Mouse (Mus musculus): ENCODE measurements at regions not wholly inside any gene's neighbourhood (a gene's known extent, or its start where the extent isn't known, plus 50 kb on each side); places are given as distances from the start of the nearest gene placed in this dataset.

GRCm38 (mm10) chr9:122629171-122629904, 117.8 kb upstream of the Topaz1 start:
- peak; percentile 27 for DNase-seq (ENCODE audit: low read depth)

GRCm38 (mm10) chr9:122631793-122632192, 115.4 kb upstream of the Topaz1 start:
- no peak for DNase-seq (ENCODE audit: low read depth)

- DNase-seq (ENCODE audit: low read depth) = no peak
These were observed 113.7 kb upstream of the Topaz1 start for GRCm38 (mm10) chr9:122633484-122633883.

GRCm38 (mm10) chr9:122635138-122635964, 111.8 kb upstream of the Topaz1 start:
- DNase-seq (ENCODE audit: low read depth) = peak; percentile 2

- no peak for DNase-seq (ENCODE audit: low read depth)
These were observed 109.6 kb upstream of the Topaz1 start for GRCm38 (mm10) chr9:122637591-122637990.

GRCm38 (mm10) chr9:122639239-122639638, 107.9 kb upstream of the Topaz1 start:
- DNase-seq (ENCODE audit: low read depth) = no peak

GRCm38 (mm10) chr9:122642913-122643312, 104.2 kb upstream of the Topaz1 start:
- DNase-seq (ENCODE audit: low read depth) = no peak

GRCm38 (mm10) chr9:122645569-122645968, 101.6 kb upstream of the Topaz1 start:
- no peak for DNase-seq (ENCODE audit: low read depth)

GRCm38 (mm10) chr9:122650862-122651261, 96.3 kb upstream of the Topaz1 start:
- no peak for DNase-seq (ENCODE audit: low read depth)

GRCm38 (mm10) chr9:122655583-122655982, 91.6 kb upstream of the Topaz1 start:
- peak; percentile 2 for DNase-seq (ENCODE audit: low read depth)

GRCm38 (mm10) chr9:122660050-122660449, 87.1 kb upstream of the Topaz1 start:
- DNase-seq (ENCODE audit: low read depth) = no peak

GRCm38 (mm10) chr9:122666978-122667645, 80.0 kb upstream of the Topaz1 start:
- DNase-seq (ENCODE audit: low read depth) = no peak

GRCm38 (mm10) chr9:122667646-122667981, 79.5 kb upstream of the Topaz1 start:
- no peak for DNase-seq (ENCODE audit: low read depth)

GRCm38 (mm10) chr9:122673777-122674176, 73.4 kb upstream of the Topaz1 start:
- no peak for DNase-seq (ENCODE audit: low read depth)

GRCm38 (mm10) chr9:122678001-122678696, 69.0 kb upstream of the Topaz1 start:
- no peak for DNase-seq (ENCODE audit: low read depth)

GRCm38 (mm10) chr9:122687170-122687569, 60.0 kb upstream of the Topaz1 start:
- peak; percentile 53 for DNase-seq (ENCODE audit: low read depth)

GRCm38 (mm10) chr9:122691879-122692278, 55.3 kb upstream of the Topaz1 start:
- DNase-seq (ENCODE audit: low read depth) = peak; percentile 52

GRCm38 (mm10) chr9:122695724-122696123, 51.4 kb upstream of the Topaz1 start:
- no peak for DNase-seq (ENCODE audit: low read depth)

Data from NIH3T3 (cell line).